Mouse (Mus musculus): ENCODE measurements around the gene Fkbp8. TPM values are rescaled to one million over a fixed set of nuclear protein-coding genes. Genes with fewer than 3 reads are reported as not detected.
"Not testable (repeated sequence)": the region's sequence is repeated elsewhere in the genome, so short reads cannot be mapped to it uniquely, and the experiment has no call there.

The Fkbp8 gene
- polyA plus RNA-seq, 1 experiment from 2014 or later, result 358 TPM

DNA sequence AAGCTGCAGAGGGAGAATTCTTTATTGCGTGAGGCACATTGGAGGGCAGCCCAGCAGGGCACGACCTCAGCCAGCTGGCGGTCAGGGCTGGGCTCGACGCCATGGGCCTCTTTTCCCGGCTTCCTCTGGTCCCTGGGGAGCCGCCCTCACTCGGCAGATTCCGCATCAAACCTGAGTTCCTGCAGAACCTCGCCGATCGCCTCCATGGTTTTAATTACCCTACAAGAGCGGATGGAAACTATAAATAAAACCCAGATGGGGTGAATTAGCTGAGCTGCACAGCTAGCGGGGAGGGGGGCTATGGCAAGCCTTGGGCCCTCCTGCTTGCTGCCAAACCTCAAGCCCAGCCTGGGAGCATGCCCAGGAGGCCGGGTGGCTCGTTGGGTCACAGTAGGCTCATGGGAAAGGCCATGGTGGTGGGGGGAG is 23.2 kb upstream of the Fkbp8 start:
- WGBS, result 29% methylated on average over 16 of the region's 16 CpGs
- ATAC-seq (ENCODE audit: low read depth), result no peak
- Histone ChIP-seq H3K9ac (no peak overlapping the region), H3K27me3 (peaks cover 49% of the 10 kb centered on the region), H3K9me3 (no peaks in the 10 kb centered on the region), H3K36me3 (peaks cover 20% of the 10 kb centered on the region), H3K4me2 (peak overlapping the region; percentile 7; the same call in 1 of the 2 replicates), H3K27ac (replicated peaks) (no peak overlapping the region), H3K4me3 (no peak overlapping the region), H3K4me1 (replicated peaks) (peaks cover 69% of the 10 kb centered on the region)

DNA sequence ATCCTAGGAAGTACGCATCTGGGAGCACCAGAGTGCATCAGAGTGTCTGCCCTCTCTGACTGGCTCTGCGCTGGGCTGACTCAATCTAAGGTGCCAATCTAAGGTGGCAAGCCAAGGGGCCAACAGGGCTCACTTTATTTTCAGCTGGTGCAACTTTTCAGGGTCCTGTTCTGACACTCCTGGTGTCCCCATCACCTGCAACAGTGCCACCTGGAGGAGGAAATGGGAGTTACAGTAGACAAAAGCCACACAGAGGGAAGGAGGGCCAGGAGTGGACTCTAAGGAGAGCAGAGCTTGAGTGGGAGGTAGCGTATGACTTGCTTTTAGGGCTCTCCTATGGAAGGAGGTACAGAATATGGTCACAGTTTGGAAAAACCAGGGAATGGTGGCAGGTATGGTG is 22.7 kb upstream of the Fkbp8 start:
- Histone ChIP-seq H3K4me2 (peak overlapping the region; percentile 86), H3K9me3 (no peaks in the 10 kb centered on the region), H3K36me3 (peaks cover 20% of the 10 kb centered on the region), H3K9ac (peak overlapping the region; percentile 96; the same call in 1 of the 2 replicates), H3K4me1 (replicated peaks) (peaks cover 74% of the 10 kb centered on the region), H3K27me3 (peaks cover 44% of the 10 kb centered on the region), H3K27ac (replicated peaks) (no peak overlapping the region), H3K4me3 (peak overlapping the region; percentile 74)
- WGBS, result 77% methylated on average over 3 of the region's 3 CpGs
- no peak for ATAC-seq (ENCODE audit: low read depth)

- H3K27me3 ChIP-seq, result peaks cover 34% of the 10 kb centered on the region
- peaks cover 20% of the 10 kb centered on the region for H3K36me3 ChIP-seq
- peak overlapping the region; percentile 96 for H3K27ac ChIP-seq (replicated peaks)
- H3K9ac ChIP-seq, result peak overlapping the region; percentile 96
- peak; percentile 5 for ATAC-seq (ENCODE audit: low read depth)
- H3K4me1 ChIP-seq (replicated peaks), result peaks cover 71% of the 10 kb centered on the region
- 38% methylated on average over 32 of the region's 32 CpGs for WGBS
- H3K9me3 ChIP-seq, result no peaks in the 10 kb centered on the region
- H3K4me2 ChIP-seq, result peak overlapping the region; percentile 86
- H3K4me3 ChIP-seq, result peak overlapping the region; percentile 74
These were observed 21.7 kb upstream of the Fkbp8 start for GRCm38 (mm10) chr8:70505698-70506327.

DNA sequence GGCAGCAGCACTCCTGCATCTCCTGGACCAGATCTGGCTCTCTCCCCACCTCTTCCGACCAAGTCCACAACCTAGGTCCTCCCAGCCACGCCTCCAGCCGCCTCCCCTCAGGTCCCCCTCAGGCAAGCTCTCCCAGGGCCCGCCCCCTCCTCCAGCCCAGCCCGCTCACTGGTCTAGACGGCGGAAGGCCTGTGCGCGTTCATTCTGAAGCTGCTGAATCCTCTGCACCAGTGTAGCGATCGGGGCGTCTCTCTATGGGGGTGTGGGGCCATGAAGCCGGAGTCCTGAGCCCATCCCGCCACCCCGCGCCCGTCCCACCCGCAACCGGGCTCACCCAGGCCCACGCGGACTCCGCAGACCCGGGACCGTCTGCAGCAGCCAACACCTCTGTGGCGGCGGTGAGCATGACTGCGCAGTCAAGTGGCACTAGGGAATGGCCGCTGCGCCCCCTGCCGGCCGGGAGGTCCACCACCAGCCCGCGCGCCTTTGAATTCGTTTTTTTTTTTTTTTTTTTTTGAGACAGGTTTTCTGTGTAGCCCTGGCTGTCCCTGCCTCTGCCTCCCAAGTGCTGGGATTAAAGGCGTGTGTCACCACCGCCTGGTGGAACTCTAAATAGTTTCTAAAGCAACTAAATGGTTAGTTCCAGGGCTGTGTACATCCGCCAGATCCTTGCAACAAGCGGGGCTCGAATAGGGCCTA is 21.0 kb upstream of the Fkbp8 start, which contains the start of gene Rex1bd:
Gene Rex1bd (minus strand): TSS at position 425 of the 699 bp plus-strand sequence.
- WGBS, result 3% methylated on average over 40 of the region's 40 CpGs
- Histone ChIP-seq H3K36me3 (peaks cover 20% of the 10 kb centered on the region), H3K4me1 (replicated peaks) (peaks cover 72% of the 10 kb centered on the region), H3K27ac (replicated peaks) (peak within 1 kb of the TSS; percentile 96), H3K9me3 (no peaks in the 10 kb centered on the region), H3K4me3 (peak within 1 kb of the TSS; percentile 74), H3K9ac (peak within 1 kb of the TSS; percentile 96), H3K4me2 (peak within 1 kb of the TSS; percentile 86), H3K27me3 (peaks cover 27% of the 10 kb centered on the region)
- ATAC-seq (ENCODE audit: low read depth), result peak; percentile 82

DNA sequence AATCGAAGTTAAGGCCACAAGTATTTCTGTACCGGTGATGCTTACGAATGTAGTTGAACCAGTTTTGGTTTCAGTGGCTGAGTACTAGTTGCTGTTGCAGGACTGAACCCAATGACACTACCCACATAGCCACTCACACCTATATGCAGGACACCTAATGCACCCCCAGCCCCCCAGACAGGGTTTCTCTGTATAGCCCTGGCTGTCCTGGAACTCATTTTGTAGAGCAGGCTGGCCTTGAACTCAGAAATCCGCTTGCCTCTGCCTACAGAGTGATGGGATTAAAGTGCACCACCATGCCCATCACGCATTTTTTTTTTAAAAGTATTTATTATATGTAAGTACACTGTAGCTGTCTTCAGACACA is 20.5 kb upstream of the Fkbp8 start:
- Histone ChIP-seq H3K36me3 (peaks cover 20% of the 10 kb centered on the region), H3K27me3 (peaks cover 22% of the 10 kb centered on the region), H3K9ac (0 out of 2 replicates have a peak overlapping the region, but pooled peaks have one; percentile 96), H3K4me3 (peak overlapping the region; percentile 74; the same call in 1 of the 2 replicates), H3K27ac (replicated peaks) (no peak overlapping the region), H3K4me2 (peak overlapping the region; percentile 86; the same call in 1 of the 2 replicates), H3K4me1 (replicated peaks) (peaks cover 72% of the 10 kb centered on the region), H3K9me3 (no peaks in the 10 kb centered on the region)
- WGBS, result 63% methylated on average over 5 of the region's 5 CpGs
- ATAC-seq (ENCODE audit: low read depth), result no peak

DNA sequence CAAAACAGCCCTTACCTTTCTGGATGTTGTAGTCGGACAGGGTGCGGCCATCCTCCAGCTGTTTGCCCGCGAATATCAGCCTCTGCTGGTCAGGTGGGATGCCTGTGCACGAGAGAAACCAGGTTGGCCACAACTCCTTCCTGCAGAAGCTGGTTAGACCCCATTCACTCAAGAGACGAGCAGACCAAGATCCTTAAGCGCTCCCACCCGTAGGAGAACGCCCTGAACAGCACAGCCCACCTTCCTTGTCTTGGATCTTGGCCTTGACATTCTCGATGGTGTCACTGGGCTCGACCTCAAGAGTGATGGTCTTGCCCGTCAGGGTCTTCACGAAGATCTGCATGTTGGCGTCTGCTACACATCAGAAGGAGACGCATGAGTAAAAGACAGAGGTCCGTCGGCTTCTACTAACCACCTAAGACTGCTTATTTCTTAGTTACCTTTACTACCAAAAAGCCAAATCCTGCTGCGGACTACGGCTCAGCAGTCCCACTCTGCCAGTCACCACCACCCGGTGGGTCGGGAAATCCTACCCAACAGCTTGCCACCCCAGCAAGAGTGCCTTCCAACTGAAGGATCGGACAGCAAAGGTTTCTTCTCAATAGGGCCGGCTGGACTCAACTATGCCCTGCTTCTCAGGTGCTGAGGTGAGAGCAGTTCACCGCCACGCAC is 18.1 kb upstream of the Fkbp8 start:
- H3K4me3 ChIP-seq, result peak overlapping the region; percentile 97
- WGBS, result 14% methylated on average over 25 of the region's 25 CpGs
- H3K27ac ChIP-seq (replicated peaks), result peak overlapping the region; percentile 97
- H3K27me3 ChIP-seq, result no peaks in the 10 kb centered on the region
- no peak for ATAC-seq (ENCODE audit: low read depth)
- H3K9me3 ChIP-seq, result no peaks in the 10 kb centered on the region
- H3K4me2 ChIP-seq, result peak overlapping the region; percentile 99
- peak overlapping the region; percentile 88 for H3K9ac ChIP-seq
- H3K36me3 ChIP-seq, result peaks cover 37% of the 10 kb centered on the region
- H3K4me1 ChIP-seq (replicated peaks), result peaks cover 52% of the 10 kb centered on the region

DNA sequence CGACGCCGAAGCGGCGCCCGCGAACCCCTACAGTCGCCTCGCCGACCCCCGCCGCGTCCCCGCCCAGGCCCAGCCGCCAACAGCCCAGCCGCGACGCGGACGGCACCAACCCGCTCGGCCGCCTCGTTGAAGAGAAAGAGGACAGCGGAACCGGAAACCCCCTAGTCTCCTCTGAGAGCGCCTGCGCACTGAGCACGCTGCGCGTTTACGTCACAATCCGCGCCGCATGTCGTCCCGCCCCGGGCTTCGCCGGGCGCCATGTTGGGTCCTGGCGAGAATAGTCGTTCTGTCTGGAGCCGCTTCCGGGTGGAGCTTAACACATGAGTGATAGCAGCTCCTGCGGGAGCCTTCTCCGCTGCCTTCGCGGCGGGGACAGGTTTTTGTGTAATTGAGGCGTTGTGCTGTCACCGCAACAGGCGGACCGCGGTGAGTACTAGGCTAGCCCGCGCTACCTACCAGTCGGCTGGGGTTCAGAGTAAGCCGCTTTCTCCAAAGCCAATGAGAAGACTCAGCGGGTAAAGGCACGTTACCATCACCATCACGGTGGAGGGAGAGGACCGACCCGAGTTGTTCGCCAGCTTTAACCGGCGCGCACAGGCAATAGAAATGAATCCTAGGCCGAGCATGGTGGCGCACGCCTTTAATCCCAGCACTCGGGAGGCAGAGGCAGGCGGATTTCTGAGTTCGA is 17.2 kb upstream of the Fkbp8 start, which contains the start of gene Uba52:
Gene Uba52 (minus strand): TSS at position 574 of the 688 bp plus-strand sequence.
- Histone ChIP-seq H3K9ac (peak within 1 kb of the TSS; percentile 88), H3K4me3 (peak within 1 kb of the TSS; percentile 97), H3K4me2 (peak within 1 kb of the TSS; percentile 99), H3K4me1 (replicated peaks) (peaks cover 42% of the 10 kb centered on the region), H3K36me3 (peaks cover 41% of the 10 kb centered on the region), H3K27ac (replicated peaks) (peak within 1 kb of the TSS; percentile 97), H3K27me3 (no peaks in the 10 kb centered on the region), H3K9me3 (no peaks in the 10 kb centered on the region)
- WGBS, result under 1% methylated on average over 74 of the region's 74 CpGs
- peak; percentile 81 for ATAC-seq (ENCODE audit: low read depth)

- peaks cover 35% of the 10 kb centered on the region for H3K4me1 ChIP-seq (replicated peaks)
- H3K4me3 ChIP-seq, result peak overlapping the region; percentile 97
- peak overlapping the region; percentile 97 for H3K27ac ChIP-seq (replicated peaks)
- peak overlapping the region; percentile 99 for H3K4me2 ChIP-seq
- H3K9ac ChIP-seq, result peak overlapping the region; percentile 88
- WGBS, result 86% methylated on average over 6 of the region's 6 CpGs
- not testable (repeated sequence) for H3K9me3 ChIP-seq; ATAC-seq (ENCODE audit: low read depth); H3K27me3 ChIP-seq
- H3K36me3 ChIP-seq, result peaks cover 45% of the 10 kb centered on the region
These were observed 16.4 kb upstream of the Fkbp8 start for GRCm38 (mm10) chr8:70511174-70511573.

DNA sequence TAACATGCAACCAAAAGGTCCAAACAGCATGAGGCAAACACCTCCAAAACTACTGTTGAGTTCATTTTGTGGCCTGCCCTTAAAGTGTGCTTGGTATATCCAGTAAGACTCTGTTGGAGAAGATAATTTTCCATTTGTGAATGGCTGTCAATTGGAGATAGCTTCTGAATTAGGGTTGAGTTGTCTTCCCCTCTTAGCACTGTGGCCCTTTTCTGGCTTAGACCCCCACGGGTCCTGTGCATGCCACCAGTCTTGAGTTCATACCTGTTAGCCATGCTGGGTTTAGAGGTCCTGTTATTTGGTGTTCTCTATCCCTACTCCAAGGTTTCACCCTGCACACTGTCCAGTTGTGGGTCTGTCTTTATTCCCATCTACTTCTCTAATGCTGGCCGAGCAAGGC is 15.8 kb upstream of the Fkbp8 start:
- H3K4me1 ChIP-seq (replicated peaks), result peaks cover 34% of the 10 kb centered on the region
- H3K4me2 ChIP-seq, result peak overlapping the region; percentile 99; the same call in 1 of the 2 replicates
- ATAC-seq (ENCODE audit: low read depth), result no peak
- H3K27me3 ChIP-seq, result no peaks in the 10 kb centered on the region
- no peaks in the 10 kb centered on the region for H3K9me3 ChIP-seq
- no peak overlapping the region for H3K9ac ChIP-seq
- H3K36me3 ChIP-seq, result peaks cover 50% of the 10 kb centered on the region
- no peak overlapping the region for H3K27ac ChIP-seq (replicated peaks)
- 98% methylated on average over 2 of the region's 2 CpGs for WGBS
- no peak overlapping the region for H3K4me3 ChIP-seq

DNA sequence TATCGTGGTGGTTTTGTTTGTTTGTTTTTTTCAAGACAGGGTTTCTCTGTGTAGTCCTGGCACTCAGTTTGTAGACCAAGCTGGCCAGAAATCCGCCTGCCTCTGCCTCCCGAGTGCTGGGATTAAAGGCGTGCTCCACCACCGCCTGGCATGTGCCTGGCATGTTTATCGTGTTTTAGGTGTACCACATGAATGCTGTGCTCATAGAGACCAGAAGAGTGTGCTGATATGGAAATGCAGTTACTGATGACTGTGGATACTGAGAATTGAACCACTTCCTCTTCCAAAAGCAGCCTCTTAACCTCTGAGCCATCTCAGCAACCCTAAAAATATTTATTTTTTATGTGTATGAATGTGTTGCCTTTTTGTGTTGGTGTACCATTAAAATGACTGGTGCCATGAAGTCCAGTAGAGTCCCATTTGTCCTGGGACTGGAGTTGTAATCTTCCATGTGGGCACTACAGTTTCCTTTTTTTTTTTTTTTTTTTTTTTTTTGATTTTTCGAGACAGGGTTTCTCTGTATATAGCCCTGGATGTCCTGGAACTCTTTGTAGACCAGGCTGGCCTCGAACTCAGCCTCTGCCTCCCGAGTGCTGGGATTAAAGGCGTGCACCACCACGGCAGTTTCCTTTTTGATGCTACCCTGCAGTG is 15.1 kb upstream of the Fkbp8 start:
- Histone ChIP-seq H3K4me1 (replicated peaks) (peaks cover 30% of the 10 kb centered on the region), H3K4me2 (no peak overlapping the region), H3K9ac (no peak overlapping the region), H3K27ac (replicated peaks) (no peak overlapping the region), H3K4me3 (no peak overlapping the region), H3K9me3 (no peaks in the 10 kb centered on the region), H3K27me3 (no peaks in the 10 kb centered on the region), H3K36me3 (peaks cover 44% of the 10 kb centered on the region)
- WGBS, result 91% methylated on average over 11 of the region's 11 CpGs
- no peak for ATAC-seq (ENCODE audit: low read depth)

GRCm38 (mm10) chr8:70513441-70513840 is 14.1 kb upstream of the Fkbp8 start:
- Histone ChIP-seq H3K9ac (no peak overlapping the region), H3K4me1 (replicated peaks) (peaks cover 28% of the 10 kb centered on the region), H3K4me3 (no peak overlapping the region), H3K27me3 (no peaks in the 10 kb centered on the region), H3K36me3 (peaks cover 41% of the 10 kb centered on the region), H3K4me2 (no peak overlapping the region), H3K27ac (replicated peaks) (no peak overlapping the region), H3K9me3 (no peaks in the 10 kb centered on the region)
- no peak for ATAC-seq (ENCODE audit: low read depth)
- 65% methylated on average over 2 of the region's 2 CpGs for whole genome bisulfite sequencing

All from neural tube, embryonic 13.5 days (tissue).